Mouse (Mus musculus) heart, adult 2 months (tissue): ENCODE measurements at regions not wholly inside any gene's neighbourhood (a gene's known extent, or its start where the extent isn't known, plus 50 kb on each side); places are given as distances from the start of the nearest gene placed in this dataset.

Experiments used
- CTCF ChIP-seq: fragments of 200-600 bp; IDR thresholded peaks from 2 replicates; pipeline ENCODE4 v1.8.1; 2022; ENCODE audit warnings: antibody characterized with exemption, mild to moderate bottlenecking, moderate library complexity
- POLR2A ChIP-seq: fragments of 200-500 bp; IDR thresholded peaks from 2 replicates; pipeline ENCODE4 v1.6.1; 2011; ENCODE audit warnings: mild to moderate bottlenecking, low read depth, low read length, control low read depth; ENCODE audit not compliant: insufficient read depth

GRCm38 (mm10) chr10:92091480-92092395 is 630.5 kb downstream of the Nedd1 start:
- TF ChIP-seq CTCF, result no peak
- no peak for TF ChIP-seq POLR2A
